Mouse (Mus musculus) intestine, embryonic 15.5 days (tissue): ENCODE data around the gene Lclat1. TPM values are rescaled to one million over a fixed set of nuclear protein-coding genes. Genes with fewer than 3 reads are reported as not detected.

Source experiments
- ATAC-seq: fragments of 200-750 bp; cut with Nextera tagmentation; 2 replicates; pipeline ENCODE4 v1.8.0; 2017; ENCODE audit warnings: moderate TSS enrichment, moderate library complexity
- H3K27ac ChIP-seq: fragments of 300-500 bp; sonication (generic); 2 replicates; pipeline ENCODE4 v1.5.1; 2015; ENCODE audit warnings: mild to moderate bottlenecking, inconsistent platforms
- H3K27me3 ChIP-seq: fragments of 300-500 bp; sonication (generic); replicated peaks from 2 replicates; pipeline ENCODE4 v1.6.1; 2015; ENCODE audit warnings: inconsistent platforms
- H3K36me3 ChIP-seq: fragments of 300-500 bp; sonication (generic); 2 replicates; pipeline ENCODE4 v1.6.1; 2015; ENCODE audit warnings: inconsistent platforms
- H3K4me1 ChIP-seq: fragments of 300-500 bp; sonication (generic); replicated peaks from 2 replicates; pipeline ENCODE4 v1.6.1; 2015; ENCODE audit warnings: inconsistent platforms
- H3K4me2 ChIP-seq: fragments of 300-500 bp; sonication (generic); replicated peaks from 2 replicates; pipeline ENCODE4 v1.6.1; 2015; ENCODE audit warnings: mild to moderate bottlenecking, inconsistent platforms
- H3K4me3 ChIP-seq: fragments of 300-500 bp; sonication (generic); replicated peaks from 2 replicates; pipeline ENCODE4 v1.5.1; 2015; ENCODE audit warnings: inconsistent platforms
- H3K9ac ChIP-seq: fragments of 300-500 bp; sonication (generic); 2 replicates; pipeline ENCODE4 v1.6.1; 2015; ENCODE audit warnings: inconsistent platforms
- H3K9me3 ChIP-seq: fragments of 300-500 bp; sonication (generic); 2 replicates; pipeline ENCODE4 v1.6.1; 2016; ENCODE audit warnings: inconsistent platforms
- WGBS: fragments of 180-500 bp; shearing (Covaris S2); methylation state at CpG from one replicate; pipeline ENCODE4 v1.1.7; 2015; 5-methylcytosine and 5-hydroxymethylcytosine counted together
- polyA plus RNA-seq: library from polyadenylated mRNA; unstranded; fragments of >200 nt; fragmentation: Nextera tagmentation; extraction: Ambion mirVana; gene quantifications from 2 replicates; pipeline ENCODE4 v1.2.1, GENCODE M21; 2015

Gene Lclat1
- polyA plus RNA-seq, 1 experiment from 2014 or later: 25.0 TPM

DNA sequence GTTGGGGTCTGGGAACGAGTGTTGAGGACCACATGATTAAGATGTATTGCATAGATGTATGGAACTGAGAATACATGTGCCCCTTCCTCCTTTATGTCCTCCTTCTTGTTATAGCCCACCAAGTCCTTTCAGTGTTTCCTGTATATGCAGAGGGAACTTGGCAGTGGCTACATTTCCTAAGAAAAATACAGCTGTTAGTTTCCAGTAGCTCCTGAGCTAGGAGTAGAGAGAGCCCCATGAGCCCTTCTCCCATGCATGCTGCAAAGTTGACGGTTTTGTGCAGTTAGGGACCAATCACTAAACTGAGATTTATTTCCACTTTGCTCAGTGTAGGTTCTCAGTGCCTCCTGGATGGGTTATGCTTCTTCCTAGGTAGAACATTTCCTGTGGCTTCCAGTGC is 105.9 kb downstream of the Lclat1 start:
- no peaks in the 10 kb centered on the region for H3K9me3 ChIP-seq
- H3K4me3 ChIP-seq: no peak overlapping the region
- H3K27ac ChIP-seq: no peak overlapping the region
- no peak for ATAC-seq
- no peaks in the 10 kb centered on the region for H3K27me3 ChIP-seq
- H3K4me2 ChIP-seq: no peak overlapping the region
- H3K9ac ChIP-seq: no peak overlapping the region
- no peaks in the 10 kb centered on the region for H3K36me3 ChIP-seq
- 48% methylated on average over 2 of the region's 2 CpGs for WGBS
- H3K4me1 ChIP-seq: 0 out of 2 replicates have a peak, but pooled peaks cover 3% of the 10 kb centered on the region

DNA sequence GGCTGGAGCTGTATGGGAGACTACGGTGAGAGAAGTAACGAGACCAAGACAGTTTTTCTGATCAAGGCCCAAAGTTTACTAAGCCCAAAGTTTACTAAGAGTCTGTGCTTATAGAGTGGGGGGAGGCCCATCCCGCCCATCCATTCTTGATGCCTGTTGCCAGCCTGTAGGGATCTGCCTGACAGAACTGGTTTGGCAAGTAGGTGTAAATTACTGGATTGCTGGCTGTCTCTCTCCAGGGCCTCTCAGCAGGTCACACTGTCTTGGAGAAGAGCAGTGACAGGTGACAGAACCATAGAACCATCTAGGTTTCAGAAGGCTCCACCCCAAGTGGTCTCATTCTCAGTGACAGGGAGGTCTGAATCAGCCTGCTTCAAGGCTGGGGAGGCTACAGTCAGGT is 109.5 kb downstream of the Lclat1 start:
- Histone ChIP-seq H3K27me3 (no peaks in the 10 kb centered on the region), H3K9me3 (no peaks in the 10 kb centered on the region), H3K4me2 (no peak overlapping the region), H3K9ac (no peak overlapping the region), H3K4me3 (no peak overlapping the region), H3K4me1 (peaks cover 3% of the 10 kb centered on the region; the same call in 1 of the 2 replicates), H3K36me3 (no peaks in the 10 kb centered on the region), H3K27ac (no peak overlapping the region)
- 74% methylated on average over 3 of the region's 3 CpGs for WGBS
- peak; percentile 79 for ATAC-seq

DNA sequence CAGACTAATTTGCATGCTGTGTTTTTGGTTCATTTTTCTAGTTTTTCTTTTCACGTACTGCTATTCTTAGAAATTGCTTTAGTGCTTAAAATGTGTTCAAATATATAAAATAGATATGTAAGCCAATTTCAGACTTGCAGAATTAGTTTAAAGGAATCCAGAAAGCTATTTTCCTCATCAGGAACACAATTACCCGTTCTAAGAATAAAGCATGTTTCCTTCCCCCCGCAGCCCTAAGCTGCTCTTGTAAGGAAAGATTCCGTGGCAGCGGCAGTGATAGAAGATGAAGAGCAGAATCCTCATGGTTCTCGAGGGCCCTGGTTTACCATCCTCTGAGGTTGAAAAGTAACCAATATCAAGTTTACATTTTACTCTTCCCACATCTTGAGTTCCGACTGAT is 113.0 kb downstream of the Lclat1 start:
- Histone ChIP-seq H3K4me2 (no peak overlapping the region), H3K9me3 (no peaks in the 10 kb centered on the region), H3K27me3 (no peaks in the 10 kb centered on the region), H3K4me3 (no peak overlapping the region), H3K4me1 (peaks cover 7% of the 10 kb centered on the region; the same call in 1 of the 2 replicates), H3K9ac (no peak overlapping the region), H3K36me3 (no peaks in the 10 kb centered on the region), H3K27ac (no peak overlapping the region)
- no peak for ATAC-seq
- WGBS: 50% methylated on average over 7 of the region's 7 CpGs

DNA sequence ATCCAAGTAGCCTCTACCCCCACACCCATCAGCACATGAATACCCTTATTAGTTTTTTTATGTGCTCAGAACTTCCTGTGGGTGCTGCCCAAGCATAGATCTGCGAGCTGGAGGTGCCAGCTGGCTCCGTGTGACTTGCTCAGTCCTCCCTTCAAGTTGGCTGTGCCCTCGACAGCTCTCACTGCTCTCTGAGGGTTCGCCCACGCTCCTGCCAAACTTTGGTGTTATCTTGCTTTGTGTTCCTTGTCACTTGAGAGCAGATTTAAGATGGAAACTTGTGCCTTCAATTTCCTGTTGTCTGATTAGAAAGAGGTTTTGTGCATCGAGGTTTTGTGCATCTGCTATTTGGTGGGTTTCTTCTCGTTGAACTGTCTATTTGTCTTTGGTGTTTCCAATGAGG is 114.3 kb downstream of the Lclat1 start:
- Histone ChIP-seq H3K27ac (0 out of 2 replicates have a peak overlapping the region, but pooled peaks have one; percentile 9), H3K36me3 (no peaks in the 10 kb centered on the region)

DNA sequence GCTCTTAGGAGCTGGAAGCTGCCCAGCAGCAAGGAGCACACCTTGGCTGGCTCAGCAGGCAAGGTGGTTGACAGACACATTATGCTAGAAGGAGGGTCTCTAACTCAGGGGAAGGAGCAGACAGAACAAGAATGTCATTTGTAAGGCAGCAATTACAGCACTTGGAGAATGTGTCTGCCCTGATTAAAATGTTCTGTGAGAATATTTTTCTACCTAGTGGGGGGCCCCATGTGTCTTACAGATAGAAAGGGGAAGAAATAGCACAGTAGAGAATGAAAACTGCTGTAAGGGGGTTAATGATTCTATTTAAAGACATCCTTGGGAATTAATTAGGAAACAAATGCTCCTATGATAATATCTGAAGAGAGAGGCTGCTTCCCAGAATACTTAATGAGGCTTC is 117.7 kb downstream of the Lclat1 start:
- Histone ChIP-seq H3K36me3 (no peaks in the 10 kb centered on the region), H3K9ac (no peak overlapping the region), H3K27ac (no peak overlapping the region), H3K9me3 (no peaks in the 10 kb centered on the region), H3K4me3 (no peak overlapping the region), H3K27me3 (no peaks in the 10 kb centered on the region), H3K4me1 (peaks cover 10% of the 10 kb centered on the region; the same call in 1 of the 2 replicates), H3K4me2 (no peak overlapping the region)
- no peak for ATAC-seq

More for the DNA sequence above, 114.3 kb downstream of the Lclat1 start:
- no peak for ATAC-seq
- Histone ChIP-seq H3K4me2 (no peak overlapping the region), H3K9me3 (no peaks in the 10 kb centered on the region), H3K27me3 (no peaks in the 10 kb centered on the region), H3K4me1 (peaks cover 7% of the 10 kb centered on the region; the same call in 1 of the 2 replicates), H3K9ac (no peak overlapping the region), H3K4me3 (no peak overlapping the region)
- WGBS: 64% methylated on average over 7 of the region's 7 CpGs

DNA sequence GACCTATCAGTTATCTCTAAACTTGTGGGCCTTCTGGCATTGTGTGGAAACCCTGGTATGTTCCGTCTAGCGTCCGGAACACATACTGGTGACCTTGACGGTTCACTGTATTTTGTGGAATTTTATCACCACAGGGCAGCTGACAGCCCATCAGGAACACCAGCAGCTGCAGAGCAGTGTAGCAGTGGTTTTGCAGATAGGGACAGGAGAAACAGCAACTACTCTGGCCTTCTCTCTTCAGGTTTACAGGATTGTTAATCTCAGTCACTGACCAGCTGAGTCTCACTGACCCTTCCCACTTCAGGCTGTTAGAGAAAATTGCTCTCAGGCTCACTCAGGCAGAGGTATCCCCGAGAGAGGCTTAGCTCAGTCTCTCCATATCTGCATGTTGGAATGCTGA is 118.2 kb downstream of the Lclat1 start:
- Histone ChIP-seq H3K4me3 (no peak overlapping the region), H3K9me3 (no peaks in the 10 kb centered on the region), H3K4me1 (peaks cover 10% of the 10 kb centered on the region; the same call in 1 of the 2 replicates), H3K27ac (no peak overlapping the region), H3K4me2 (no peak overlapping the region), H3K36me3 (no peaks in the 10 kb centered on the region), H3K9ac (no peak overlapping the region), H3K27me3 (no peaks in the 10 kb centered on the region)
- WGBS: 54% methylated on average over 5 of the region's 5 CpGs
- peak; percentile 34; the same call in 1 of the 2 replicates for ATAC-seq

DNA sequence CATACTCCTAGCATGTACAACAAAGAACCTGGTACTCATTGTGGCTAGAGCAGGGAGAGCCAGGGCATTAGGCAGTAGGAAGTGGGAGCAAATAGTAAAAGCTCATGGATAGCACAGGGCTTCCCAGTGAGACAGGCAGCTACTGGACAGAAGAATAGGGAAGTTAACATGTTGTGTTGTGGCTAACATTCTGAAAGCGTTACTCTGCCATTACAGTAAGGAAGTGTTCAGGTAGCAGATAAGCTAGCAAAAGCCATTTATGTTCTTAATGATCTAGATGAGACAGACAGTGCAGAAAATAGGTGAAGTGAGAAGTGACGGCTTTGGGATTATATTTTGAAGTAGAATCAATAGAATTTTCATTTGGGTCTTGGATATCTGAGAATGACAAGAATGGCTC is 118.8 kb downstream of the Lclat1 start:
- Histone ChIP-seq H3K9ac (no peak overlapping the region), H3K4me2 (no peak overlapping the region), H3K4me3 (no peak overlapping the region), H3K36me3 (no peaks in the 10 kb centered on the region), H3K9me3 (no peaks in the 10 kb centered on the region), H3K4me1 (peaks cover 10% of the 10 kb centered on the region; the same call in 1 of the 2 replicates), H3K27me3 (no peaks in the 10 kb centered on the region), H3K27ac (no peak overlapping the region)
- WGBS: 90% methylated on average over 2 of the region's 2 CpGs
- ATAC-seq: no peak

DNA sequence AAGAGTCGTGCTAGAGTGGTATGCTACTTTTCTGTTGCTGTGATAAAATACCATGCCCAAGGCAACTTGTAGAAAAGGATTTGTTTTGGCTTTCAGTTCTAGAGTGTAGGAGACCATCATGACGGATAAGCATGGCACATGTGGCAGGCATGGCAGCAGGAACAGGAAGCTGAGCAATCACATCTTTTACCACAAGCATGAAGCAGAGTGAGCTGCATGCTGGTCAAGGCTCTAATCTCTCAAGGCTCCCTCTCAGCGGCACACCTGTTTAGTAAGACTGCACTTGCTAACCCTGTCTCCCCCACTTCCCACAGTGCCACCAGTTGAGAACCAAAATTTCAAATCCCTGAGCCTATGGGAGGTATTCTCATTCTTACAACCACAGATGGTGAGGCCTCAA is 119.6 kb downstream of the Lclat1 start:
- ATAC-seq: no peak
- no peak overlapping the region for H3K9ac ChIP-seq
- H3K27ac ChIP-seq: no peak overlapping the region
- peaks cover 10% of the 10 kb centered on the region; the same call in 1 of the 2 replicates for H3K4me1 ChIP-seq
- H3K9me3 ChIP-seq: no peaks in the 10 kb centered on the region
- no peak overlapping the region for H3K4me2 ChIP-seq
- H3K36me3 ChIP-seq: no peaks in the 10 kb centered on the region
- 88% methylated on average over 3 of the region's 3 CpGs for WGBS
- H3K4me3 ChIP-seq: no peak overlapping the region
- H3K27me3 ChIP-seq: no peaks in the 10 kb centered on the region

DNA sequence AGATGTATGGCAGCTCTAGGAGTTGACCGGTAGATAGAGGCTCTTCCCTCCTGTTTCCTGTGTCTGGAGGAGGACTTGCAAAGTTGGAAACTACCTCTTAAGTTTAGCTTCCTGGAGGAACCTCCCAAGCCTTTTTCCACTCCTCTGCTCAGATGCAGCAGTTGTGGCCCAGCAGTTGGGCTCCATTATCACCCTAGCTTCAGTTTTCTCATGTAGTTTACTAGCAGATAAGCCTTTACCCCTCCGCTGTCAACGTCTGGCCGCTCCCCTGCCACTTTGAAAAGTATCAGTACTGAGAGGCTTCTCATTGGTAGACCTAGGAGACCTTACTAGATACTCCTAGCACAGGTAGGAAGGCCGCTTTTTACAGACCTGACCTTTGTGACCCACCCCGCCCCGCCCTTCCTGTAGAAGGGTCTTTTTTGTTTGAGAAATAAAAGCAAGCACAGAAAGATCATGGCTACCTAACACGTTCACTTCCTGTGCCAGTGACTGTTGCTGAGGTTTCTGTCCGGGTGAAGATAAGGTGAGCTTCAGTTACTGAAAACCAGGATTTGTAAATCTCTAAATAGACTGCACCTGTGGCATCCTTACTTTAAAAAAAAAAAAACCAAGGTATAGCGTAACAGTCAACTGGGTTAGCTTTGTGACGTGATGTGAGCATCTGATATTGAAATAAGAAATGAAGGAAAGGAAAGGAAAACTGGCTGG is 121.8 kb downstream of the Lclat1 start:
- Histone ChIP-seq H3K27me3 (no peaks in the 10 kb centered on the region), H3K4me2 (no peak overlapping the region), H3K27ac (no peak overlapping the region), H3K36me3 (no peaks in the 10 kb centered on the region), H3K9me3 (no peaks in the 10 kb centered on the region), H3K4me1 (peaks cover 9% of the 10 kb centered on the region; the same call in 1 of the 2 replicates), H3K4me3 (no peak overlapping the region), H3K9ac (no peak overlapping the region)
- 88% methylated on average over 11 of the region's 11 CpGs for WGBS
- ATAC-seq: no peak

DNA sequence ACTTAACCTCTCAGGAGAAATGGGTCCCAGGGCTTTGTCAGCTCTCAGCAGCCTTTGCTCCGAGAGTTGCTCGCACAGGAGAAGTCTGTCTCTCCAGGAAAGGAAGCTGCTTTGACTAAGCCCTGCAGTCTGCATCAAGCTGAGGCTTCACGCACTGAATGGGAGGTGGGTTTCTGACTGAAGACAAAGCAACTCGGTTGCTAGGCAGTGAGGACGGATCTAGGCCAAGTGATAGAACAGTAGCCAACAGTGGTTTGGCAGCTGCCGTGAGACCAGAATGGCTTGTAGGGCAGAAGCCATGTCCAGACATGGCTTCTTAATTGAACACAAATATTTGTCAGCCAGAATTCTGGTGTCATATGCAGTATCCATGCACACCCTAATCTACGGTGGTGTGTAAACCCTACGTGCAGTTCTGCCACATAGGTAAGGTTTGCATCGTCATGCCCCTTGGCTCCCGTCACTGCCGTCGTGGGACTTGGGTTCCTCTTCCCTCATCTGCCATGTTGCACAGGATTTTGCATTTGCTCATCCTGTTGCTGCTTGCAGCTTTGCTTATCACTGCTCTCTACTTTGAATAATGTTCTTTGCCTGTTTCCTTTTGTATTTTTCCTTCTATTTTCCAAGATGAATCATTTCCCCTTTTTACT is 122.7 kb downstream of the Lclat1 start:
- Histone ChIP-seq H3K36me3 (no peaks in the 10 kb centered on the region), H3K27me3 (no peaks in the 10 kb centered on the region), H3K4me2 (no peak overlapping the region), H3K27ac (no peak overlapping the region), H3K9me3 (no peaks in the 10 kb centered on the region), H3K4me1 (0 out of 2 replicates have a peak, but pooled peaks cover 5% of the 10 kb centered on the region), H3K4me3 (no peak overlapping the region), H3K9ac (no peak overlapping the region)
- WGBS: 93% methylated on average over 12 of the region's 12 CpGs
- ATAC-seq: no peak

DNA sequence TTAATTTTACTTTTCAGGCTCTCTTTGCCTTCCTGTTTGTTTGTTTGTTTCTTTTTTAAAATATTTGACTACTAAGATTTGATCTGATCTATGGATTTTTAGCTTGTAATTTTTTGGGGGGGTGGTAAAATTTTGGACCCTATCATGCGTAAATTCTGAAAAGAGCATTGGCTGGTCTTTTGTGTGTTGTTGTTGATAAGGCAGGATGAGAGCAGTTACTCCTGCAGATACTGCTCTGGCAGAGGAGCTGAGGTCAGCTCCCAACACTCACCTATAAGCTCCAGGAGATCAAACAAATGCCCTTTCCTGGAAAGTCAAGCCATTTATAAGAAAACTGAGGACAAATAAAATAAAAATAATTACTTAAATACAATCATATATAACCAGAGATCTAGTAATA is 123.6 kb downstream of the Lclat1 start:
- 98% methylated on average over 1 of the region's 1 CpGs for whole genome bisulfite sequencing

DNA sequence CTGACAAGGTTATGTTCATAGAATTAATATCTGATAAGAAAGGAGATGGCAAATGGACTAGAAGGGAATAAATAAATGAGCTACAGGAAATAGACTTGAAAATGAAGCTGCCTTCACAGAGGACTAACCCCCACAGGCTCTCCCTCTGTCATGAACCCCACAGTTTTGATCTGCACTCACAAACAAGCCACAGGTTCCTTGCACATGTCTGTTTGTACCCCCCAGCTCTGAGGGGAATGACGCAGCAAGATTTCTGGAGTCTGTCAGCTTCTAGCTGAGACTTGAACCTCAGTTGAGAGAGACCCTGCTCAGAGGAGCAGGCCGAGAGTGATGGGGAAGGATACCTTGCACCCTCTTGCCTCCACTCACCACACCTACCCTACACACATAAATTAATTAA is 124.8 kb downstream of the Lclat1 start:
- Histone ChIP-seq H3K4me3 (no peak overlapping the region), H3K4me2 (no peak overlapping the region), H3K4me1 (0 out of 2 replicates have a peak, but pooled peaks cover 5% of the 10 kb centered on the region), H3K9ac (no peak overlapping the region), H3K9me3 (no peaks in the 10 kb centered on the region), H3K36me3 (no peaks in the 10 kb centered on the region), H3K27ac (no peak overlapping the region), H3K27me3 (no peaks in the 10 kb centered on the region)
- 93% methylated on average over 2 of the region's 2 CpGs for WGBS
- no peak for ATAC-seq

More for the DNA sequence above, 123.6 kb downstream of the Lclat1 start:
- H3K4me1 ChIP-seq: 0 out of 2 replicates have a peak, but pooled peaks cover 5% of the 10 kb centered on the region
- no peak overlapping the region for H3K27ac ChIP-seq
- H3K4me3 ChIP-seq: no peak overlapping the region
- H3K9ac ChIP-seq: no peak overlapping the region
- no peaks in the 10 kb centered on the region for H3K27me3 ChIP-seq
- H3K36me3 ChIP-seq: no peaks in the 10 kb centered on the region
- H3K9me3 ChIP-seq: no peaks in the 10 kb centered on the region
- H3K4me2 ChIP-seq: no peak overlapping the region
- no peak for ATAC-seq
